Mouse (Mus musculus): ENCODE measurements at regions not wholly inside any gene's neighbourhood (a gene's known extent, or its start where the extent isn't known, plus 50 kb on each side); places are given as distances from the start of the nearest gene placed in this dataset.
A peak's percentile ranks its signal among the peaks of the same experiment; 100 is the strongest.

DNA sequence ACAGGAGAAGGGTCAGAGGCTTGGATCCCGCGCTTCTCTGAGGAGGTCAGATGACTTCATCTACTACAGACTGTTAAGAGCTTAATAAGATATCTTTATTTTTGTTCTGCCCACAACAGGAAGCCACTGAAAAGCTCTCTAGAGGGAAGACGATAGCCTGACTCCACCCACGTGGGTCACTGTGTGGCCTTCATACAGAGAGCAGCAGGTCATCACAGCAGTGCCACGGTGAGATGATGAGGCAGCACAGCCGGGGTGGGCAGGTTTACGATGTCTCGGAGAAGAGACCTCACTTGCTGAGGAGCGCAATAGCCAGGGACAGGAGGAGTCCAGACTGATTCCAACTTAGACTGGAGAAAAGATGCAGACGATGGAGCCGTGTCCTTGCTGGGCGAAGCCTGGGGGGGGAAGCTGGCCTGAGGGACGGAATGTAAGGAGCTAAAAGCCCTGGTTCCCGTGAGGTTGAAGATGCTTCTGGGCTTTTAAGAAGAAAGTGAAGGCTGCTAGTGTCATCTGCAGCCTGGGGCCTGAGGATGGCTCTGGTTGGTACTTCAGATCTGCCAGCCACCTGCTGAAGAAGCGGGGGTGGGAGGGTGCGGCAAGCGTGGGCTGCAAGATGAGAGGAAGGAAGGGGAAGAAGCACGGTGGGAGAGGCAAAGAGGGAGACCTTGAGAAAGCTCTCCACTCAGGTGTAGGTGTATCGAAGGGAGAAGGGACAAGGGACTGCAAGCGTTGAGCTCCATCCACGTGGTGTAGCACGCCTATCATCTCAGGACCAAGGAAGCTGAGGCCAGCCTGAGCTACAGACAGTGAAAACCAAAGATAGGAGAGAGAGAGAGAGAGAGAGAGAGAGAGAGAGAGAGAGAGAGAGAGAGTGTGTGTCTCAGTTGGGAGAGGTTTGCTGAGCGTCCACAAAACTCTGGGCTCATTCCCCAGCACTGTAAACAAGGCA lies 221.9 kb upstream of the Amigo2 start:
- H3K4me3 ChIP-seq (ENCODE audit: insufficient read depth in 1 of 2, low read depth in 2 of 2, low read length in 2 of 2), result no peak overlapping the region
- no peak overlapping the region for H3K9ac ChIP-seq (replicated peaks)
- ATAC-seq (ENCODE audit: insufficient read depth) (no peak), DNase-seq (ENCODE audit: low read depth in 3 of 3, low spot score in 3 of 3) (no peak)
- no peak overlapping the region for H3K4me2 ChIP-seq (ENCODE audit: low read depth)
- no peaks in the 10 kb centered on the region for H3K27me3 ChIP-seq (ENCODE audit: control insufficient read depth, insufficient read depth, low read length)
- H3K36me3 ChIP-seq (replicated peaks; ENCODE audit: control insufficient read depth, insufficient read depth, low read depth), result no peaks in the 10 kb centered on the region
- H3K9me3 ChIP-seq (ENCODE audit: control insufficient read depth, low read length), result no peaks in the 10 kb centered on the region
- WGBS (ENCODE audit: insufficient replicate concordance), result 40% methylated on average over 23 of the region's 23 CpGs
- H3K27ac ChIP-seq, result no peak overlapping the region
- no peaks in the 10 kb centered on the region; a peak in 1 of 4 replicates for H3K4me1 ChIP-seq (replicated peaks; ENCODE audit: control insufficient read depth in 2 of 2, insufficient read depth in 2 of 2, low read length in 1 of 2)
- no peak for TF ChIP-seq CTCF (IDR thresholded peaks at IDR 0.05; ENCODE audit: low read depth)
- TF ChIP-seq EP300 (IDR thresholded peaks at IDR 0.05; ENCODE audit: low read depth), result no peak

DNA sequence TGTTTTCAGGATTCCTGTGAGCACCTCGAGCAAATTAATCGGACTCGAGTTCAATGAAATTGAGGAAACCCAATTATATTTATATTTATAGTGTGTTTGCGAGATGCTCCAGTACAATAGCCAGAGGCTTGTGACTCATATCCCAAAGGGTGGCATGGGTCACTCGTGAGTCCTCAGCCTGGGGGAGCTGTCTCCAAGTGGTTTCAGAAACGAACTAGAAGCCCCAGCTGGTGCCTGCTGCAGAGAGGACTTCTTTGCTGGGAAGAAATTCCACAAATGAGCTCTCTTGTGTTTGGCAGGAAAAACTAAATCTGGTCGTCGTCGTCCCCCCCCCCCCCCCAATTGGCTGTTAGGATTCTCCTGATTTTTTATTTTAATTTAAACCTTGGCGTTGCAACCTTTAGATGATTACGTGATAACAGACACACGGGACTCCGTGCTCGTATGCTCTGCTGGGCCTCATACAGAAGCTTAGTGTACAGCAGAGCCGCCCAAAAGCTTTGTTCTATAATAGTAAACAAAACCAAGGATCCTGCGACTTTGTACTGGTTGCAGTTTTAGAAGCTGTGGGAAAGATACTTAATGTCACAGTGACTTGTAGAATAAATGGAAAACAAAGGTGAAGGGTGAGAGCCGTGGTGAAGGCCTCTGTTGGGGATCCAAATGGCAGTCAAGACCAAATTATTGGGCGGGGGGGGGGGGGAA lies 220.8 kb upstream of the Amigo2 start:
- Histone ChIP-seq H3K9me3 (ENCODE audit: control insufficient read depth, low read length) (no peaks in the 10 kb centered on the region), H3K9ac (replicated peaks) (no peak overlapping the region), H3K27me3 (ENCODE audit: control insufficient read depth, insufficient read depth, low read length) (no peaks in the 10 kb centered on the region), H3K4me1 (replicated peaks; ENCODE audit: control insufficient read depth in 2 of 2, insufficient read depth in 2 of 2, low read length in 1 of 2) (no peaks in the 10 kb centered on the region; a peak in 1 of 4 replicates), H3K4me2 (ENCODE audit: low read depth) (no peak overlapping the region), H3K4me3 (ENCODE audit: insufficient read depth in 1 of 2, low read depth in 2 of 2, low read length in 2 of 2) (no peak overlapping the region), H3K27ac (no peak overlapping the region), H3K36me3 (replicated peaks; ENCODE audit: control insufficient read depth, insufficient read depth, low read depth) (no peaks in the 10 kb centered on the region)
- ATAC-seq (ENCODE audit: insufficient read depth) (no peak), DNase-seq (ENCODE audit: low read depth in 3 of 3, low spot score in 3 of 3) (no peak)
- WGBS (ENCODE audit: insufficient replicate concordance), result 68% methylated on average over 18 of the region's 18 CpGs
- TF ChIP-seq EP300 (IDR thresholded peaks at IDR 0.05; ENCODE audit: low read depth) (no peak), CTCF (IDR thresholded peaks at IDR 0.05; ENCODE audit: low read depth) (no peak)

DNA sequence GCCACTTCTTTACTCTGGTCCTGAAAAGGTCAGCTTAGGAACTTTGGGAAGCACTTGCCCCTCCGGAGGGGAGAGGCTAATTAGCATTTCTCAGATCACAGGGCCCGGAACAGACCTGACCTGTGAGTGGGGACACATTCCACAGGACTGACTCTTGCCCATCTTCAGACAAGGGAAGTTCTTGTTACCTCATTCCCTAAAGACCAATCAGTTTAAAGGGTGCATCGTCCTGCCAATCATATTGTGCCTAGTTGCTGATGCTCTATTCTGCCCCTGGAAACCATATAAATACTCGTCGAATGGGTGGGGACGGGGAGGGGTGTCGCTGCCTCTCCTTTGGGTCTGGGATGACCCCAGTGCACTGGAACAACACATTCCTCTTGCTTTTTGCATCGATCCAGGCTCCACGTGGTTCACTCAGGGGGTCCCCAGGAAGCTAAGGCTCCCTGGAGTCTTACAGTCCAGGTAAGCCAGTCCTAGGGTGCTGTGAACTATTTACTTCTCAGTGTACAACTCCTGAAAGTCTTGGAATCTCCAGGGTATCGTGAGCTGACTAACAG lies 219.9 kb upstream of the Amigo2 start:
- H3K9ac ChIP-seq (replicated peaks), result no peak overlapping the region
- no peaks in the 10 kb centered on the region; a peak in 1 of 4 replicates for H3K4me1 ChIP-seq (replicated peaks; ENCODE audit: control insufficient read depth in 2 of 2, insufficient read depth in 2 of 2, low read length in 1 of 2)
- WGBS (ENCODE audit: insufficient replicate concordance), result 67% methylated on average over 10 of the region's 10 CpGs
- H3K9me3 ChIP-seq (ENCODE audit: control insufficient read depth, low read length), result no peaks in the 10 kb centered on the region
- no peaks in the 10 kb centered on the region for H3K36me3 ChIP-seq (replicated peaks; ENCODE audit: control insufficient read depth, insufficient read depth, low read depth)
- H3K4me2 ChIP-seq (ENCODE audit: low read depth), result no peak overlapping the region
- DNase-seq (ENCODE audit: low read depth in 3 of 3, low spot score in 3 of 3) (no peak), ATAC-seq (ENCODE audit: insufficient read depth) (no peak)
- H3K27me3 ChIP-seq (ENCODE audit: control insufficient read depth, insufficient read depth, low read length), result no peaks in the 10 kb centered on the region
- no peak for TF ChIP-seq CTCF (IDR thresholded peaks at IDR 0.05; ENCODE audit: low read depth)
- TF ChIP-seq EP300 (IDR thresholded peaks at IDR 0.05; ENCODE audit: low read depth), result no peak
- no peak overlapping the region for H3K27ac ChIP-seq
- H3K4me3 ChIP-seq (ENCODE audit: insufficient read depth in 1 of 2, low read depth in 2 of 2, low read length in 2 of 2), result no peak overlapping the region

DNA sequence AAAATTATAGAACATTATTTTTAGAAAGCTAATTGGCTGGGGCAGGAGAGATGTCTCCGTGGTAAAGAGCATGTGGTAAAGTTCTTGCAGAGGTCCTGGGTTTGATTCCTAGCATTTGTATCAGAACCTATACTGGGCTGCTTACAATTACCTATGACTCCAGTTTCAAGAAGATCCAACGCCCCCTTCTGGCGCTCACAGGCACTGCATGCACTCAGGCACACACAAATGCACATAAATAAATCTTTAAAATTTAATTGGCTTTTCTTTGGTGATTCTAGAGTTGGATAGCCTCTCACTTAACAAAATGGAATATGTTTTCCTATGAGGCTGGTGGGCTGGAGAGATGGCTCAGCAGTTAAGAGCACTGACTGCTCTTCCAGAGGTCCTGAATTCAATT lies 219.0 kb upstream of the Amigo2 start:
- H3K4me1 ChIP-seq (replicated peaks; ENCODE audit: control insufficient read depth in 2 of 2, insufficient read depth in 2 of 2, low read length in 1 of 2), result no peaks in the 10 kb centered on the region; a peak in 1 of 4 replicates
- no peak overlapping the region for H3K9ac ChIP-seq (replicated peaks)
- TF ChIP-seq CTCF (IDR thresholded peaks at IDR 0.05; ENCODE audit: low read depth) (peak; percentile 63), EP300 (IDR thresholded peaks at IDR 0.05; ENCODE audit: low read depth) (no peak)
- H3K4me3 ChIP-seq (ENCODE audit: insufficient read depth in 1 of 2, low read depth in 2 of 2, low read length in 2 of 2), result no peak overlapping the region
- H3K9me3 ChIP-seq (ENCODE audit: control insufficient read depth, low read length), result no peaks in the 10 kb centered on the region
- H3K27me3 ChIP-seq (ENCODE audit: control insufficient read depth, insufficient read depth, low read length), result no peaks in the 10 kb centered on the region
- no peak overlapping the region for H3K4me2 ChIP-seq (ENCODE audit: low read depth)
- ATAC-seq (ENCODE audit: insufficient read depth) (no peak), DNase-seq (ENCODE audit: low read depth in 3 of 3, low spot score in 3 of 3) (no peak)
- H3K36me3 ChIP-seq (replicated peaks; ENCODE audit: control insufficient read depth, insufficient read depth, low read depth), result no peaks in the 10 kb centered on the region
- no peak overlapping the region for H3K27ac ChIP-seq
- WGBS (ENCODE audit: insufficient replicate concordance), result 39% methylated on average over 3 of the region's 3 CpGs

DNA sequence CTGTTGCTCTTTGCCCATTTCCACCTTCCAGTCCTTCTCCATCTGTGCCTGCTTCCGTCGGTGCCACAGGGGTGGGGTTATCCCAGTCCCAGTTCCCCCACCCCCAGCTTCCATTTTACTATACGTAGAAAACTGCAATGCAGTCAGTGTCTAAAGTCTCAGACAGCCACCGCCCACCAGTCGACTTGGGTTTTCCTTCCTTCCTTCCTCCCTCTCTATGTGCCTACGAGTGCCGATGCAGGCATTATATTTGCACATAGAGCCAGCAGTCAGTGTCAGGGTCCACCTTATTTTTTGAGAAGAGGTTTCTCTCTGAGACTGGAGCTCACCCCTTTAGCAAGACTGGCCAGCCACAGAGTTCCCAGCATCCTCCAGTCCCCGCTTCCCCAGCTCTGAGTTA lies 218.3 kb upstream of the Amigo2 start:
- DNase-seq (ENCODE audit: low read depth in 3 of 3, low spot score in 3 of 3) (no peak), ATAC-seq (ENCODE audit: insufficient read depth) (no peak)
- no peaks in the 10 kb centered on the region for H3K27me3 ChIP-seq (ENCODE audit: control insufficient read depth, insufficient read depth, low read length)
- H3K4me2 ChIP-seq (ENCODE audit: low read depth), result no peak overlapping the region
- H3K27ac ChIP-seq, result no peak overlapping the region
- WGBS (ENCODE audit: insufficient replicate concordance), result 31% methylated on average over 8 of the region's 8 CpGs
- H3K9me3 ChIP-seq (ENCODE audit: control insufficient read depth, low read length), result no peaks in the 10 kb centered on the region
- TF ChIP-seq CTCF (IDR thresholded peaks at IDR 0.05; ENCODE audit: low read depth), result no peak
- no peak for TF ChIP-seq EP300 (IDR thresholded peaks at IDR 0.05; ENCODE audit: low read depth)
- no peaks in the 10 kb centered on the region; a peak in 1 of 4 replicates for H3K4me1 ChIP-seq (replicated peaks; ENCODE audit: control insufficient read depth in 2 of 2, insufficient read depth in 2 of 2, low read length in 1 of 2)
- no peak overlapping the region for H3K9ac ChIP-seq (replicated peaks)
- H3K4me3 ChIP-seq (ENCODE audit: insufficient read depth in 1 of 2, low read depth in 2 of 2, low read length in 2 of 2), result no peak overlapping the region
- no peaks in the 10 kb centered on the region for H3K36me3 ChIP-seq (replicated peaks; ENCODE audit: control insufficient read depth, insufficient read depth, low read depth)

Measured in liver, embryonic 14.5 days (tissue).